Mouse (Mus musculus): ENCODE measurements around the gene Ptprj. TPM values are rescaled to one million over a fixed set of nuclear protein-coding genes. Genes with fewer than 3 reads are reported as not detected.

Ptprj gene
- polyA plus RNA-seq, 1 experiment from 2014 or later = 2.1 TPM

DNA sequence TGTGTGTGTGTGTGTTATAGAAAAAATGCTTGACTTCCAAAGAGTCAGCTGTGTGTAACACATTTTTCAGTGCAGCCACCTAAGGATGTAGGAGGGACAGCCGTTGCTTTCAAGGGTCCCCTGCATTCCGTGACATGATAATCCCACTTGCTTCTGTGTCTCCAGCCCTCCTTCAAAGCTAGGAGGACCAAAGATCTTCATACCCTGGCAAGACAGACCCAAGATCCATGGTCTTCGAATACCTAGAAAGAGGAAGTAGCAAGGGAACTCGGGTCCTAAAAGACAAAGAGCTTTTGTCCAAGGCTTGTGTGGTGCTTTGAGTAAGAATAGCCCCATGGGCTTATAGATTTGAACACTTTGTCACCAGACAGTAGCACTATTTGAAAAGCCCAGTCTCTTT lies 4.1 kb upstream of the Ptprj start:
- 54% methylated on average over 4 of the region's 4 CpGs for WGBS
- Histone ChIP-seq H3K4me3 (no peak overlapping the region), H3K36me3 (no peaks in the 10 kb centered on the region), H3K27ac (replicated peaks) (no peak overlapping the region), H3K4me1 (peaks cover 22% of the 10 kb centered on the region), H3K9me3 (replicated peaks) (no peaks in the 10 kb centered on the region; the same call in 1 of the 2 replicates), H3K27me3 (ENCODE audit: low read depth, poor library complexity, severe bottlenecking) (peaks cover 15% of the 10 kb centered on the region)
- DNase-seq (ENCODE audit: low spot score) = no peak

GRCm38 (mm10) chr2:90583628-90584131 lies 3.2 kb upstream of the Ptprj start:
- H3K4me3 ChIP-seq = no peak overlapping the region
- DNase-seq (ENCODE audit: low spot score) = peak; percentile 7
- 40% methylated on average over 5 of the region's 5 CpGs for WGBS
- no peaks in the 10 kb centered on the region for H3K36me3 ChIP-seq
- H3K9me3 ChIP-seq (replicated peaks) = no peaks in the 10 kb centered on the region; the same call in 1 of the 2 replicates
- H3K27me3 ChIP-seq (ENCODE audit: low read depth, poor library complexity, severe bottlenecking) = peaks cover 15% of the 10 kb centered on the region
- peaks cover 29% of the 10 kb centered on the region for H3K4me1 ChIP-seq
- H3K27ac ChIP-seq (replicated peaks) = no peak overlapping the region

DNA sequence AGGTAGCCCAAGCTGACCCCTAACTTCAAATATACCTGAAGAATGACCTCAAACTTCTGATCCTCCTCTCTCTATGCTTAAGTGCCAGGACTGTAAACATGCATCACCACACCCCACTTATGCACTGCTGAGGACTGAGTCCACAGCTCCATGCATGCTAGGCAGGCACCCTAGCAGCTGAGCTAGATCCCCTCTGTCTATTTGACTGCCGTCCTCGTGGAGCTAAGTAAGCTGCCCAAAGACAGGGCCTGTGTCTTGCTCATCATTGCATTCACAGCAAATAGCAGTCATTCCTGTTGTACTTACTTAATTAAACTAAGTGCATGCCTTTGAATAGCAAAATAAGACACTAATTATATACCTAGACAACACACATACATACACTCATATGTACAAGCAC lies 2.4 kb upstream of the Ptprj start:
- DNase-seq (ENCODE audit: low spot score) = no peak

DNA sequence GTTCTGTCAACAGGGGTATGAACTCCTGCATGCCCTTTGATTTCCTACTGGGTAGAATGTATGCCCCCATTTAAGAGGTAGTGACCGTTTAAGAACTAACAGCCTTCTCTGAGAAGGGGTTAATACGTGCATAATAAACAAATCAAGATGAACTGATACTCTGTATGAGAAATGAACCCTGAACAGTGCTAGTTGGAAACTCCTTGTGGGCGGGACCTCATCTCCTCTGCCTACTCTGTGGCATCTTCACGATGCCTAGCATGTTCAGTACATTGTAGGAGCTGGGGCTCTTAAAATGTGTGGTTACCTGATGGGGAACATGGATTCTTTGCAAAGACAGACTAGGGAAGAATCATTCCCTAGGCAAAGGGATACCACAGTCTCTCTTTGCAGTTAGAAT lies 1.9 kb upstream of the Ptprj start:
- Histone ChIP-seq H3K9me3 (replicated peaks) (no peaks in the 10 kb centered on the region; the same call in 1 of the 2 replicates), H3K27me3 (ENCODE audit: low read depth, poor library complexity, severe bottlenecking) (peaks cover 15% of the 10 kb centered on the region), H3K27ac (replicated peaks) (no peak overlapping the region), H3K36me3 (no peaks in the 10 kb centered on the region), H3K4me3 (no peak overlapping the region), H3K4me1 (peaks cover 31% of the 10 kb centered on the region)
- 89% methylated on average over 4 of the region's 4 CpGs for WGBS
- DNase-seq (ENCODE audit: low spot score) = no peak

More for the DNA sequence above, 2.4 kb upstream of the Ptprj start:
- H3K4me3 ChIP-seq = no peak overlapping the region
- H3K4me1 ChIP-seq = peaks cover 31% of the 10 kb centered on the region
- H3K9me3 ChIP-seq (replicated peaks) = no peaks in the 10 kb centered on the region; the same call in 1 of the 2 replicates
- peaks cover 15% of the 10 kb centered on the region for H3K27me3 ChIP-seq (ENCODE audit: low read depth, poor library complexity, severe bottlenecking)
- WGBS = 80% methylated on average over 2 of the region's 2 CpGs
- H3K27ac ChIP-seq (replicated peaks) = no peak overlapping the region
- no peaks in the 10 kb centered on the region for H3K36me3 ChIP-seq

DNA sequence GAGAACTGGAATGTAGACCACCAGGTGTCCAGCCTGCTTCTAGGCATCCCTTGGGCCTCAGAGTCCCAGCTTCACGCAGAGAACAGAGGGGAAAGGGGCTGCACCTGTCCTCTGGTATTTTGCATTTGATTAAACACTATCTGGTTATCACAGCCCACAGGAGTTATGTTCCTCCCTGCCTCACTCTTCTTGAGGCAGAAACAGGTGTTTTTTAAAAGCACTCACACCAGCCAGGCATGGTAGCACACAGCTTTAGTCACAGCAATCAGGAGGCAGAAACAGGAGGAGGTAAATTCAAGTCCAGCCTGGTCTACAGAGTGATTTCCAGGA lies 1.3 kb upstream of the Ptprj start:
- Histone ChIP-seq H3K36me3 (no peaks in the 10 kb centered on the region), H3K27me3 (ENCODE audit: low read depth, poor library complexity, severe bottlenecking) (peaks cover 15% of the 10 kb centered on the region), H3K4me3 (no peak overlapping the region), H3K9me3 (replicated peaks) (no peaks in the 10 kb centered on the region; the same call in 1 of the 2 replicates), H3K4me1 (peaks cover 31% of the 10 kb centered on the region), H3K27ac (replicated peaks) (no peak overlapping the region)
- 41% methylated on average over 1 of the region's 1 CpGs for WGBS
- DNase-seq (ENCODE audit: low spot score) = no peak

DNA sequence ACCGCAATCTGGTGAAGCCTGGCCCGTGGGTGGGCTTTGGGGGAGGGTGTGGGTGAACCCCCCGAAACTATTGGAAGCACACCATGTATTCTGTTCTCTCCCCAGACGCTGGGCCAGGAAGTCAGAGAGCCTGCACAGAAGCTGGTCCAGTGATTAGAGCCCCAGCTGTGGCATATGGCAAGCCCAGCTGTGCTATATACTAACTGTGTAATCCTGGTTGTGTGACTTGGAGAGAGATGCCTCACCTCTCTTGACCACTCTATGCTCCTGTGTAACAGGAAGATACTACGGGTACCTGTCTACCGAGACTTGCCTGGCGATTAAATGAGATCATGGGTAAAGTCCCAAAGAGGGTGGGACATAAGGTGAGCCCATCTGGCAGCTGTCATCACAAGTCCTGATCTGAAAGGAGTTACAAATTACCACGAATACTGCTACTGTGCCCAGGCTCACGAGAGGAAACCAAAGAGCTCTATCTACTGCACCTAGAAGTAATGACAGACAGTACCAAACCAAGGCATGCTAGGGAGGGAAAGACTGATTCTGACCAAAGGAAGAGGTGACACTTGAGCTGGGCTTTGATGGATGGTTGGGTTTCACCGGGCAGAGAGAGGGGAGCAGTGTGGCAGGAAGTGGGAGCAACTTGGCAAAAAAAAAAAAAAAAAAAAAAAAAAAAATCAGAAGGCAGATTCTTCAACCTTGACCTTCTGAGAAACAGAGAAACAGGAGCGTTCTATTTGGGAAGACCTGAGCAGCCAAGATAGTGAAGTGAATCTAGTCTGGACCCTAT lies 754 bp upstream of the Ptprj start:
- 17% methylated on average over 11 of the region's 11 CpGs for WGBS
- H3K9me3 ChIP-seq (replicated peaks) = no peaks in the 10 kb centered on the region; the same call in 1 of the 2 replicates
- peak overlapping the region; percentile 88 for H3K4me3 ChIP-seq
- peaks cover 15% of the 10 kb centered on the region for H3K27me3 ChIP-seq (ENCODE audit: low read depth, poor library complexity, severe bottlenecking)
- peaks cover 31% of the 10 kb centered on the region for H3K4me1 ChIP-seq
- no peaks in the 10 kb centered on the region for H3K36me3 ChIP-seq
- DNase-seq (ENCODE audit: low spot score) = no peak
- H3K27ac ChIP-seq (replicated peaks) = peak overlapping the region; percentile 93

- Histone ChIP-seq H3K9me3 (replicated peaks) (no peaks in the 10 kb centered on the region), H3K4me1 (peaks cover 31% of the 10 kb centered on the region), H3K36me3 (no peaks in the 10 kb centered on the region), H3K27me3 (ENCODE audit: low read depth, poor library complexity, severe bottlenecking) (peaks cover 15% of the 10 kb centered on the region), H3K4me3 (peak overlapping the region; percentile 88), H3K27ac (replicated peaks) (peak overlapping the region; percentile 93)
- peak; percentile 84 for DNase-seq (ENCODE audit: low spot score)
- under 1% methylated on average over 44 of the region's 44 CpGs for WGBS
Observed at GRCm38 (mm10) chr2:90579728-90580235, 665 bp downstream of the Ptprj start.

DNA sequence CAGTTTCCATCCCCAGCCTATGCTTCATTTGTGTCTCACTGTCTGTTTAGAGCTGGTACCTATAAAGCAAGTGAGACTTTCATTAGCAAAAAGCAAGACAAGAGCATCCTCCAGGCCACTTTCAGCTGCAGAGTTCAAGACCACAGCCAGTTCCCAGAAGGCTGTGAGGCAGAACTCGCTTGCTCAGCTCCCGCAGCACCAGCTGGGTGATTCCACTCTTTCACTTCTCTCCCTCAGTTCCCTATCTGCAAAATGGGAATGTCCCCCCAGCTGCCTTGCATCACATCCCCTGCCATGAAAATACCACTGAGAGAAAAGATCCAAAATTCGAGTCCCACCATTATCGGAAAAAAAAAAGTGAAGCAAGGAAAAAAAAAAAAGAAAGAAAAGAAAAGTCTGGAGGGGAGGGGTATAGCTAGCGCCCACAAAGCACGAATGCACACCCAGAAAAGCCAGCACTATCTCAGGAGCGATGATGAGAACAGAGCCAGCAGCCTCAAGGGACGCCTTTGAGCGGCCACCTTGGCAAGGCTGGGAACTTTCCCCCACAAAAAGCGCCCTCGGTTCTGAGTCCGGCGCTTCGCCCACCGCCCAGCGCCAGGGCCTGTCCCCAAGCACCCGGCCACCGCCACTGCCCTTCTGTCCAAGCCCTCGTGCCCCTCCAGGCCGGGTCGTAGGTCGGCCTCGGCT lies 1.3 kb downstream of the Ptprj start:
- peaks cover 29% of the 10 kb centered on the region for H3K4me1 ChIP-seq
- 1% methylated on average over 23 of the region's 23 CpGs for WGBS
- no peaks in the 10 kb centered on the region for H3K9me3 ChIP-seq (replicated peaks)
- H3K27ac ChIP-seq (replicated peaks) = peak overlapping the region; percentile 93
- no peaks in the 10 kb centered on the region for H3K36me3 ChIP-seq
- no peak for DNase-seq (ENCODE audit: low spot score)
- peak overlapping the region; percentile 88 for H3K4me3 ChIP-seq
- peaks cover 15% of the 10 kb centered on the region for H3K27me3 ChIP-seq (ENCODE audit: low read depth, poor library complexity, severe bottlenecking)

DNA sequence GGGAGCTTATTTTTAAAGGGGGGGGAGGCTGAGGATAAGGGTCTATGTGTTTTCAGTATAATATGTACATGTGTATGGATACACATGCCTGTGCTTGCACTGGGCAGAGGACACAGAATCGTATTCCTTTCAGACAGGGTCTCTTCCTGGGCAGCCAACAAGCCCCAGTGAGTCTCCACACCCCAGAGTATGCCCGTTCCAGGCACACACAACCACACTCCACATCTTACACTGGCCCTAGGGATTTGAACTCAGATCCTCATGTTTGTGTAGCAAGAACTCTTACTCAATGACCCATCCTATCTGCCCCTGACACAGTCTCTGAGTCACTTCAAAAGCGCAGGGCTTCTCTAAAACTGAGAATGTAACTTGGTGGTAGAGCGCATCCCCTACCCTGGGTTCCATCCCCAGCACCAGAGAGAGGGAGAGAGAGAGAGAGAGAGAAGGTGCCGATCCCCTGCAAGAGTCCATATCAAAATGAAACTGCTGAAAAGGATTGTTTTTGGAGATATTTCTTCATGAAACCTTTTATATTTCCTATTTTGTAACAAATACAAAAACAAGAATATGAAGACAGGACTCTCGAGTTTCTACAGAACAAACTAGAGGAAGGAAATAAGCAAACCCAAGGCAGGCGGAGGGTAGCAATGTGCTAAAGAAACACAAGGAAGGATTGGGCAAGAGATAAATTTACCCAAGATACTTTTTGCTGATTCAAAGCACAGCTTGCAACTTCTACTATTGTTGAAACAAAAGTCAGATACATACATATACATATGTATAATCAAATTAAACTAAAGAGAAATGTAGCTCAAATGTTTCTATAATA lies 2.8 kb downstream of the Ptprj start:
- H3K4me3 ChIP-seq = no peak overlapping the region
- no peaks in the 10 kb centered on the region for H3K9me3 ChIP-seq (replicated peaks)
- DNase-seq (ENCODE audit: low spot score) = no peak
- peaks cover 26% of the 10 kb centered on the region for H3K4me1 ChIP-seq
- H3K27me3 ChIP-seq (ENCODE audit: low read depth, poor library complexity, severe bottlenecking) = peaks cover 9% of the 10 kb centered on the region
- no peaks in the 10 kb centered on the region for H3K36me3 ChIP-seq
- WGBS = 90% methylated on average over 7 of the region's 7 CpGs
- H3K27ac ChIP-seq (replicated peaks) = no peak overlapping the region

GRCm38 (mm10) chr2:90576936-90577335 lies 3.5 kb downstream of the Ptprj start:
- no peak for DNase-seq (ENCODE audit: low spot score)
- 52% methylated on average over 1 of the region's 1 CpGs for WGBS

DNA sequence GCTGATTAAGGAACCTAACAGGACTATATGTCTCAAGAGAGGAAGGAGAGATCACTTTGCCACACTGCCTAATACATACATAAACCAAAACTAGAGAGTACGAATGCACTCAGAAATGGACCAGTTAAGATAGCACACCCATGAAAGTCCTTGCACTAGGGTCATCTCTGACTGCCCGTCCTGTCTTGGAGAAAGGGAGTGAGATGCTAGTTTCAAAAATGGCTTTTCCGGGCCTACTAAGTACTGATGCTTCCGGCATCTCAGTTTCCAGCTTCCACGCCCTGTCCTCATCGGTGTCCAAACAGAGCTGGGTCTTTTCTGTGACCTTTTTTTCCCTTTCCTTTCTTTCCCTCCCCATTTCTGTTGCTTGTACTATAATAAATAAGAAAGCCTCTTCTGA lies 4.0 kb downstream of the Ptprj start:
- Histone ChIP-seq H3K27me3 (ENCODE audit: low read depth, poor library complexity, severe bottlenecking) (no peaks in the 10 kb centered on the region; the same call in none of the 2 replicates), H3K36me3 (no peaks in the 10 kb centered on the region), H3K4me1 (peaks cover 26% of the 10 kb centered on the region), H3K27ac (replicated peaks) (no peak overlapping the region), H3K4me3 (no peak overlapping the region), H3K9me3 (replicated peaks) (no peaks in the 10 kb centered on the region)
- no peak for DNase-seq (ENCODE audit: low spot score)
- 84% methylated on average over 6 of the region's 6 CpGs for WGBS

More at GRCm38 (mm10) chr2:90576936-90577335, 3.5 kb downstream of the Ptprj start:
- Histone ChIP-seq H3K9me3 (replicated peaks) (no peaks in the 10 kb centered on the region), H3K27me3 (ENCODE audit: low read depth, poor library complexity, severe bottlenecking) (peaks cover 3% of the 10 kb centered on the region), H3K4me1 (peaks cover 26% of the 10 kb centered on the region), H3K36me3 (no peaks in the 10 kb centered on the region), H3K4me3 (no peak overlapping the region), H3K27ac (replicated peaks) (no peak overlapping the region)

- H3K4me1 ChIP-seq = peaks cover 19% of the 10 kb centered on the region
- no peaks in the 10 kb centered on the region for H3K36me3 ChIP-seq
- H3K9me3 ChIP-seq (replicated peaks) = no peaks in the 10 kb centered on the region
- 88% methylated on average over 5 of the region's 5 CpGs for WGBS
- no peak overlapping the region for H3K4me3 ChIP-seq
- H3K27me3 ChIP-seq (ENCODE audit: low read depth, poor library complexity, severe bottlenecking) = no peaks in the 10 kb centered on the region; the same call in 1 of the 2 replicates
- DNase-seq (ENCODE audit: low spot score) = no peak
- no peak overlapping the region for H3K27ac ChIP-seq (replicated peaks)
Observed at GRCm38 (mm10) chr2:90575713-90576112, 4.7 kb downstream of the Ptprj start.

Data from midbrain, embryonic 10.5 days (tissue).